Comparison of ENCODE assay signal across 24 mouse cellular contexts in genomic region chr12:75771410-75771809, GRCm38 (mm10). TPM values are rescaled to one million over a fixed set of nuclear protein-coding genes. Genes with fewer than 3 reads are reported as not detected.
A peak's percentile ranks its signal among the peaks of the same experiment; 100 is the strongest.
DNase-seq lines count a peak whose midpoint lies in the region; ATAC-seq and TF ChIP-seq lines count a peak whose summit lies in the region.
"Had no signal": no experiment of that assay in that cellular context is flagged by ENCODE, and none has a peak within 500 bp of the region (broad histone marks: within the 10 kb centered on the region; RNA-seq: fewer than 3 reads in every experiment).

No protein-coding gene starts in this region.

- ATAC-seq in intestine, embryonic 14.5 days (replicated peaks; ENCODE audit: low FRiP score, low TSS enrichment, low read depth): 0 out of 2 replicates have a peak, but pooled peaks have one; percentile 22
- no peak for ATAC-seq in intestine, postnatal 0 days
- peak; percentile 73 for ATAC-seq in megakaryocyte-erythroid progenitor cell, adult 5-6 weeks (replicated peaks; ENCODE audit: low FRiP score, low TSS enrichment, poor library complexity, severe bottlenecking)
- ATAC-seq in stomach, postnatal 0 days (ENCODE audit: low FRiP score, low TSS enrichment): peak; percentile 75
- ATAC-seq: forebrain, embryonic 13.5 days; forebrain, embryonic 16.5 days; Patski had no signal

- TF ChIP-seq CTCF in intestine, postnatal 0 days (IDR thresholded peaks at IDR 0.05; ENCODE audit: low read depth): no peak
- no peak for TF ChIP-seq CTCF in stomach, postnatal 0 days (IDR thresholded peaks at IDR 0.05; ENCODE audit: low read depth)

- no peaks in the 10 kb centered on the region for H3K36me3 ChIP-seq in intestine, embryonic 14.5 days (ENCODE audit: control insufficient read depth, insufficient read depth, low read length)
- no peaks in the 10 kb centered on the region for H3K36me3 ChIP-seq in intestine, postnatal 0 days (ENCODE audit: control insufficient read depth, insufficient read depth)
- H3K36me3 ChIP-seq in stomach, postnatal 0 days (ENCODE audit: control insufficient read depth, insufficient read depth, low read length): no peaks in the 10 kb centered on the region
- no peaks in the 10 kb centered on the region for H3K36me3 ChIP-seq in heart, embryonic 10.5 days
- H3K36me3 ChIP-seq: embryonic facial prominence, embryonic 10.5 days; embryonic facial prominence, embryonic 13.5 days; forebrain, embryonic 10.5 days; hindbrain, embryonic 12.5 days; hindbrain, embryonic 15.5 days had no signal

- H3K9ac ChIP-seq in intestine, embryonic 14.5 days (ENCODE audit: low read length): no peak overlapping the region
- no peak overlapping the region for H3K9ac ChIP-seq in intestine, postnatal 0 days (ENCODE audit: low read depth, low read length)
- no peak overlapping the region for H3K9ac ChIP-seq in stomach, postnatal 0 days (ENCODE audit: low read length)
- H3K9ac ChIP-seq: embryonic facial prominence, embryonic 13.5 days; forebrain, embryonic 13.5 days; hindbrain, embryonic 12.5 days; hindbrain, embryonic 15.5 days had no signal

- no peak overlapping the region for H3K4me2 ChIP-seq in intestine, embryonic 14.5 days (ENCODE audit: low read length)
- H3K4me2 ChIP-seq in intestine, postnatal 0 days (replicated peaks; ENCODE audit: low read depth): no peak overlapping the region
- H3K4me2 ChIP-seq in stomach, postnatal 0 days (replicated peaks; ENCODE audit: low read depth): no peak overlapping the region
- H3K4me2 ChIP-seq: embryonic facial prominence, embryonic 13.5 days; forebrain, embryonic 13.5 days; heart, embryonic 11.5 days; hindbrain, embryonic 12.5 days; hindbrain, embryonic 15.5 days had no signal

- no peak for DNase-seq in intestine, embryonic 14.5 days (ENCODE audit: low spot score)
- DNase-seq in stomach, postnatal 0 days (ENCODE audit: low spot score): no peak
- no peak for DNase-seq in heart, embryonic 10.5 days (ENCODE audit: low spot score)
- DNase-seq in cerebellum, adult 11 months: no peak
- DNase-seq: adrenal gland, postnatal 10 days; adrenal gland, postnatal 36 days; cerebellum, adult 2 months; cerebellum, postnatal 10 days; cerebellum, postnatal 36 days; embryo, embryonic 11 days; gastrocnemius, postnatal 10 days; gastrocnemius, postnatal 36 days; heart, adult 2 months had no signal

- no peak overlapping the region for H3K27ac ChIP-seq in intestine, embryonic 14.5 days (ENCODE audit: low read depth)
- H3K27ac ChIP-seq in intestine, postnatal 0 days (ENCODE audit: low read depth, low read length): no peak overlapping the region
- no peak overlapping the region for H3K27ac ChIP-seq in stomach, postnatal 0 days (replicated peaks)
- no peak overlapping the region for H3K27ac ChIP-seq in heart, embryonic 10.5 days
- H3K27ac ChIP-seq: embryonic facial prominence, embryonic 10.5 days; embryonic facial prominence, embryonic 13.5 days; forebrain, embryonic 10.5 days; forebrain, embryonic 13.5 days; heart, adult 2 months; hindbrain, embryonic 12.5 days; hindbrain, embryonic 15.5 days had no signal

- no peak for TF ChIP-seq EP300 in stomach, postnatal 0 days (optimal IDR thresholded peaks at IDR 0.05)

- 41% methylated on average over 3 of the region's 3 CpGs for WGBS in intestine, embryonic 14.5 days
- 24% methylated on average over 3 of the region's 3 CpGs for WGBS in intestine, postnatal 0 days
- WGBS in stomach, postnatal 0 days: 29% methylated on average over 3 of the region's 3 CpGs
- 8% methylated on average over 3 of the region's 3 CpGs for WGBS in heart, embryonic 10.5 days

- H3K4me1 ChIP-seq in intestine, embryonic 14.5 days (replicated peaks; ENCODE audit: control insufficient read depth, insufficient read depth, low read length): peaks cover 7% of the 10 kb centered on the region; the same call in 1 of the 2 replicates
- peaks cover 4% of the 10 kb centered on the region; the same call in 1 of the 2 replicates for H3K4me1 ChIP-seq in intestine, postnatal 0 days (replicated peaks; ENCODE audit: control insufficient read depth, insufficient read depth, low read length)
- H3K4me1 ChIP-seq in stomach, postnatal 0 days (replicated peaks; ENCODE audit: control insufficient read depth, insufficient read depth): no peaks in the 10 kb centered on the region; the same call in 1 of the 2 replicates
- H3K4me1 ChIP-seq in heart, embryonic 10.5 days: peaks cover 16% of the 10 kb centered on the region; the same call in 1 of the 2 replicates
- H3K4me1 ChIP-seq: embryonic facial prominence, embryonic 13.5 days; forebrain, embryonic 13.5 days; hindbrain, embryonic 12.5 days; hindbrain, embryonic 15.5 days had no signal

- H3K9me3 ChIP-seq in intestine, embryonic 14.5 days (ENCODE audit: control insufficient read depth, low read length): no peaks in the 10 kb centered on the region
- peaks cover 4% of the 10 kb centered on the region; the same call in 1 of the 2 replicates for H3K9me3 ChIP-seq in intestine, postnatal 0 days (ENCODE audit: control insufficient read depth)
- H3K9me3 ChIP-seq in stomach, postnatal 0 days (ENCODE audit: control insufficient read depth, low read length): no peaks in the 10 kb centered on the region; the same call in 1 of the 2 replicates
- H3K9me3 ChIP-seq in heart, embryonic 10.5 days: no peaks in the 10 kb centered on the region
- H3K9me3 ChIP-seq: embryonic facial prominence, embryonic 10.5 days; forebrain, embryonic 10.5 days; forebrain, embryonic 13.5 days; hindbrain, embryonic 15.5 days had no signal

- no peak overlapping the region for H3K4me3 ChIP-seq in intestine, embryonic 14.5 days (ENCODE audit: low read depth, low read length)
- no peak overlapping the region for H3K4me3 ChIP-seq in intestine, postnatal 0 days (ENCODE audit: low read depth, low read length)
- H3K4me3 ChIP-seq in stomach, postnatal 0 days (ENCODE audit: low read depth, low read length): no peak overlapping the region
- H3K4me3 ChIP-seq in heart, embryonic 10.5 days: no peak overlapping the region
- H3K4me3 ChIP-seq: embryonic facial prominence, embryonic 10.5 days; embryonic facial prominence, embryonic 13.5 days; forebrain, embryonic 10.5 days; forebrain, embryonic 13.5 days; heart, adult 2 months; hindbrain, embryonic 12.5 days; hindbrain, embryonic 15.5 days had no signal

- no peaks in the 10 kb centered on the region for H3K27me3 ChIP-seq in intestine, embryonic 14.5 days (replicated peaks; ENCODE audit: control insufficient read depth, insufficient read depth, low read length)
- no peaks in the 10 kb centered on the region for H3K27me3 ChIP-seq in intestine, postnatal 0 days (replicated peaks; ENCODE audit: control insufficient read depth, insufficient read depth, low read length)
- H3K27me3 ChIP-seq in stomach, postnatal 0 days (ENCODE audit: control insufficient read depth, insufficient read depth, low read length): no peaks in the 10 kb centered on the region
- no peaks in the 10 kb centered on the region for H3K27me3 ChIP-seq in heart, embryonic 10.5 days (ENCODE audit: insufficient read depth, poor library complexity, severe bottlenecking)
- H3K27me3 ChIP-seq: embryonic facial prominence, embryonic 13.5 days; forebrain, embryonic 13.5 days; hindbrain, embryonic 12.5 days; hindbrain, embryonic 15.5 days had no signal

RNA-seq across cellular contexts. Expression of gene Sgpp1, which starts 35.9 kb away (rescaled TPM):
- polyA plus RNA-seq in intestine, embryonic 14.5 days (2014; fragmentation: Nextera tagmentation; extraction: Ambion mirVana): 14.3 and 15.4 TPM in 2 replicates
- polyA plus RNA-seq in intestine, postnatal 0 days (2015; fragmentation: Nextera tagmentation; extraction: Ambion mirVana): 24.1 and 25.2 TPM in 2 replicates
- total RNA-seq in megakaryocyte-erythroid progenitor cell, adult 5-6 weeks (2014; fragmentation: Nextera tagmentation): 46.1 and 58.9 TPM in 2 replicates
- 78.3 and 96.8 TPM in 2 replicates for total RNA-seq in megakaryocyte-erythroid progenitor cell, adult 5-6 weeks (2017)
- polyA plus RNA-seq in stomach, postnatal 0 days (2015; fragmentation: Nextera tagmentation; extraction: Ambion mirVana): 31.8 and 35.7 TPM in 2 replicates
- polyA plus RNA-seq in heart, embryonic 10.5 days (2016; fragmentation: Nextera tagmentation; extraction: Ambion mirVana): 13.5 and 15.5 TPM in 2 replicates

RNA-seq across cellular contexts. Expression of gene Syne2, which starts 46.5 kb away (rescaled TPM):
- 41.5 and 44.7 TPM in 2 replicates for polyA plus RNA-seq in intestine, embryonic 14.5 days (2014; fragmentation: Nextera tagmentation; extraction: Ambion mirVana)
- 14.5 and 17.3 TPM in 2 replicates for polyA plus RNA-seq in intestine, postnatal 0 days (2015; fragmentation: Nextera tagmentation; extraction: Ambion mirVana)
- total RNA-seq in megakaryocyte-erythroid progenitor cell, adult 5-6 weeks (2014; fragmentation: Nextera tagmentation): 2.7 and 8.0 TPM in 2 replicates
- total RNA-seq in megakaryocyte-erythroid progenitor cell, adult 5-6 weeks (2017): 1.2 and 5.9 TPM in 2 replicates
- polyA plus RNA-seq in stomach, postnatal 0 days (2015; fragmentation: Nextera tagmentation; extraction: Ambion mirVana): 13.7 and 16.1 TPM in 2 replicates
- 62.4 and 67.6 TPM in 2 replicates for polyA plus RNA-seq in heart, embryonic 10.5 days (2016; fragmentation: Nextera tagmentation; extraction: Ambion mirVana)
